Comparison of ENCODE assay signal across 23 mouse cellular contexts in the genomic region with DNA sequence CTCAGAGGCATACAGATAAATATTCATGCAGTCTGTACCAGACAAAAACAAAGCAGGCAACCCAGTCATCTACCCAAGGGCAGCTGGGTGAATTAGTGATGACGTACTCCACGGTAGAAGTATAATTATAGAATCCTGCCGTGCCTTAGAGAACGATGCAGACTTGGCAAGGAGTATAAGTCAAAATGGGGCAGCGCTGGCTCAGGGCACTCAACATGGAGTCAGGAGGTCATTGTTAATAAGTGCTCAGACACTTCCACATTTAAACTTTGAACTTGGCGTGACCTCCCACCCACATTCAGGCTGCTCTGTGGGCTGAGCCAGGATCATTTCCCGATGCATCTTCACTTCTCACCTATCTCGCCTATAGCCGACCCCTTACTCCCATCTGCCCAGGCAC. TPM values are rescaled to one million over a fixed set of nuclear protein-coding genes. Genes with fewer than 3 reads are reported as not detected.
"Had no signal": no experiment of that assay in that cellular context is flagged by ENCODE, and none has a peak within 500 bp of the region (broad histone marks: within the 10 kb centered on the region; RNA-seq: fewer than 3 reads in every experiment).

No protein-coding gene starts in this region.

- DNase-seq: layer of hippocampus, adult 9-11 months; layer of hippocampus, postnatal 36 days; lung, embryonic 14.5 days; lung, postnatal 10 days; lung, postnatal 4 days; midbrain, embryonic 14.5 days; right cerebral cortex, adult 18-20 months; right cerebral cortex, postnatal 25 days; thymus, postnatal 36 days had no signal

- H3K9me3 ChIP-seq: limb, embryonic 15.5 days; liver, embryonic 12.5 days; midbrain, embryonic 10.5 days; neural tube, embryonic 15.5 days had no signal

- ATAC-seq: liver, embryonic 12.5 days had no signal

- H3K36me3 ChIP-seq: limb, embryonic 15.5 days; liver, embryonic 12.5 days; midbrain, embryonic 10.5 days; neural tube, embryonic 15.5 days had no signal

- H3K4me3 ChIP-seq: limb, embryonic 15.5 days; liver, embryonic 12.5 days; midbrain, embryonic 10.5 days; myocyte; neural tube, embryonic 15.5 days had no signal

- H3K4me1 ChIP-seq: liver, embryonic 12.5 days; midbrain, embryonic 10.5 days; neural tube, embryonic 15.5 days had no signal

- H3K4me2 ChIP-seq: limb, embryonic 15.5 days; liver, embryonic 12.5 days; lung, embryonic 14.5 days; neural tube, embryonic 15.5 days had no signal

- H3K27me3 ChIP-seq: neural tube, embryonic 15.5 days had no signal

- H3K27ac ChIP-seq: limb, embryonic 15.5 days; liver, embryonic 12.5 days; midbrain, embryonic 10.5 days; neural tube, embryonic 15.5 days had no signal

- H3K9ac ChIP-seq: limb, embryonic 15.5 days; liver, embryonic 12.5 days; lung, embryonic 14.5 days; neural tube, embryonic 15.5 days had no signal

RNA-seq across cellular contexts. Expression of gene Gm9999, which starts 42.0 kb away (rescaled TPM):
- total RNA-seq: layer of hippocampus, adult 18-20 months; layer of hippocampus, postnatal 36 days; left cerebral cortex, adult 8-10 months; left cerebral cortex, postnatal 25 days had no signal
- polyA plus RNA-seq: limb, embryonic 11.5 days; limb, embryonic 15.5 days; liver, embryonic 12.5 days; liver, embryonic 16.5 days; lung, embryonic 14.5 days; midbrain, embryonic 10.5 days; midbrain, embryonic 14.5 days; myocyte; neural tube, embryonic 11.5 days; neural tube, embryonic 15.5 days; small intestine, adult 2 months; stomach, embryonic 16.5 days; thymus, postnatal 0 days had no signal
